Mouse (Mus musculus): ENCODE data around the gene Cd38. TPM values are rescaled to one million over a fixed set of nuclear protein-coding genes. Genes with fewer than 3 reads are reported as not detected.

The Cd38 gene
- total RNA-seq, 2 experiments from 2014 or later = 2.1 to 2.5 TPM

GRCm38 (mm10) chr5:43915261-43915886 lies 47.0 kb downstream of the Cd38 start:
- intact Hi-C loops (cut with DNase I) = no loop called here
- no peak for DNase-seq (ENCODE audit: low spot score in 2 of 2)

- DNase-seq (ENCODE audit: low spot score in 2 of 2) = no peak
- intact Hi-C loops (cut with DNase I) = no loop called here
Observed at GRCm38 (mm10) chr5:43921877-43922276, 53.5 kb downstream of the Cd38 start.

GRCm38 (mm10) chr5:43923933-43924332 lies 55.6 kb downstream of the Cd38 start:
- DNase-seq (ENCODE audit: low spot score in 2 of 2) = peak; percentile 58 to 80
- intact Hi-C loops (cut with DNase I) = loop anchor here (1.0 kb wide), 1 partner anchor 66 kb away; no protein-coding TSS in a partner anchor

GRCm38 (mm10) chr5:43927729-43928128 lies 59.4 kb downstream of the Cd38 start:
- DNase-seq (ENCODE audit: low spot score in 2 of 2) = no peak
- intact Hi-C loops (cut with DNase I) = no loop called here

GRCm38 (mm10) chr5:43933269-43933668 lies 64.9 kb downstream of the Cd38 start:
- DNase-seq (ENCODE audit: low spot score in 2 of 2) = no peak
- intact Hi-C loops (cut with DNase I) = no loop called here

GRCm38 (mm10) chr5:43947330-43947977 lies 79.1 kb downstream of the Cd38 start:
- no peak for DNase-seq (ENCODE audit: low spot score in 2 of 2)
- intact Hi-C loops (cut with DNase I) = no loop called here

- DNase-seq (ENCODE audit: low spot score in 2 of 2) = peak; percentile 23 to 35
- intact Hi-C loops (cut with DNase I) = no loop called here
Observed at GRCm38 (mm10) chr5:43948111-43948743, 79.9 kb downstream of the Cd38 start.

- DNase-seq (ENCODE audit: low spot score in 2 of 2) = peak in 1 of 2 experiments; percentile 2
- intact Hi-C loops (cut with DNase I) = no loop called here
Observed at GRCm38 (mm10) chr5:43948748-43949275, 80.5 kb downstream of the Cd38 start.

- DNase-seq (ENCODE audit: low spot score in 2 of 2) = no peak
Observed at GRCm38 (mm10) chr5:43953241-43953640, 84.9 kb downstream of the Cd38 start.

GRCm38 (mm10) chr5:43959884-43960440 lies 91.6 kb downstream of the Cd38 start:
- DNase-seq (ENCODE audit: low spot score in 2 of 2) = no peak
- intact Hi-C loops (cut with DNase I) = no loop called here

More at GRCm38 (mm10) chr5:43953241-43953640, 84.9 kb downstream of the Cd38 start:
- intact Hi-C loops (cut with DNase I) = no loop called here

- intact Hi-C loops (cut with DNase I) = no loop called here
- no peak for DNase-seq (ENCODE audit: low spot score in 2 of 2)
Observed at GRCm38 (mm10) chr5:43961056-43961455, 92.7 kb downstream of the Cd38 start.

Other genes starting within 250 kb of the Cd38 start
- gene Cc2d2a, start 206.2 kb upstream of the Cd38 start, total RNA-seq (2021) = 10 to 100 TPM; 13.3 to 13.5 TPM
- under 1 TPM in 1 of 2 experiments, not detected in 1; 0.25 TPM for gene Bst1, start 49.7 kb upstream of the Cd38 start, total RNA-seq (2021)
- 10 to 100 TPM; 83.8 to 84.4 TPM for gene Fbxl5, start 46.9 kb upstream of the Cd38 start, total RNA-seq (2021)
- gene Gm7879, start 44.6 kb downstream of the Cd38 start, total RNA-seq (2021) = 10 to 100 TPM in 1 of 2 experiments, 1 to 10 TPM in 1; 6.8 to 11.1 TPM
- 1 to 10 TPM; 2.8 to 6.9 TPM for gene Fgfbp1, start 113.2 kb downstream of the Cd38 start, total RNA-seq (2021)
- gene Prom1, start 233.5 kb downstream of the Cd38 start, total RNA-seq (2021) = 10 to 100 TPM; 15.9 to 20.5 TPM

Data from left cerebral cortex, postnatal 25 days (tissue).